In genomic region chr6:40128716-40129115, GRCm38 (mm10) we compare ENCODE assay signal across 20 mouse cellular contexts.
A peak's percentile ranks its signal among the peaks of the same experiment; 100 is the strongest.
DNase-seq lines count a peak whose midpoint lies in the region; TF ChIP-seq lines count a peak whose summit lies in the region.
"Had no signal": no experiment of that assay in that cellular context is flagged by ENCODE, and none has a peak within 500 bp of the region (broad histone marks: within the 10 kb centered on the region; RNA-seq: fewer than 3 reads in every experiment).

No protein-coding gene starts in this region.

- peak; percentile 72 for DNase-seq in heart, adult 11 months
- no peak for DNase-seq in heart, adult 8-10 months (ENCODE audit: low spot score)
- no peak for DNase-seq in layer of hippocampus, adult 2 months (ENCODE audit: low spot score in 2 of 2)
- no peak for DNase-seq in layer of hippocampus, postnatal 25 days (ENCODE audit: extremely low spot score in 1 of 2, low spot score in 1 of 2)
- peak; percentile 85 for DNase-seq in brain, adult 2 months (ENCODE audit: low read depth, low spot score)
- DNase-seq: adrenal gland, adult 8-10 months; adrenal gland, postnatal 14 days; adrenal gland, postnatal 36 days; B cell, adult 2 months; cerebellum, adult 11 months; cerebellum, adult 8-10 months; cerebellum, adult 9-11 months; cerebellum, postnatal 14 days; cerebellum, postnatal 36 days; embryo, embryonic 11 days had no signal

- peak overlapping the region; percentile 63; the same call in 1 of the 2 replicates for H3K27ac ChIP-seq in layer of hippocampus, adult 2 months
- H3K27ac ChIP-seq: embryonic facial prominence, embryonic 13.5 days; embryonic facial prominence, embryonic 15.5 days; forebrain, embryonic 10.5 days; forebrain, embryonic 12.5 days had no signal

- TF ChIP-seq CTCF in layer of hippocampus, adult 2 months (conservative IDR thresholded peaks at IDR 0.05), result no peak

- no peak overlapping the region for H3K4me3 ChIP-seq in layer of hippocampus, adult 2 months
- H3K4me3 ChIP-seq: embryonic facial prominence, embryonic 13.5 days; embryonic facial prominence, embryonic 15.5 days; erythroblast, embryonic 14.5 days; forebrain, embryonic 10.5 days; forebrain, embryonic 12.5 days had no signal

Comparison
In these comparisons a context has a peak if more than half of its experiments do, and no peak if none do; other contexts are left out.
1. DNase-seq: peak in heart, adult 11 months (single experiment) and brain, adult 2 months (single experiment); none in heart, adult 8-10 months (single experiment), layer of hippocampus, adult 2 months (0 of 2) and layer of hippocampus, postnatal 25 days (0 of 2).